Mouse (Mus musculus) gastrocnemius, postnatal 14 days (tissue): ENCODE results near the gene Slbp. TPM values are rescaled to one million over a fixed set of nuclear protein-coding genes. Genes with fewer than 3 reads are reported as not detected.

Experiments
- DNase-seq: peaks from one replicate; pipeline ENCODE4 v3.0.0; 2021; ENCODE audit warnings: mixed read lengths
- intact Hi-C: fragments of 180-260 bp; cut with DNase I; formaldehyde crosslinking; loops from one replicate; pipeline ENCODE4 v1.15.1; 2025; ENCODE audit warnings: low total_unique reads
- long read RNA-seq, 2 experiments: library from polyadenylated mRNA; stranded (forward); transcript quantifications; one replicate each; pipeline ENCODE4 v2.0.0; 2021
- total RNA-seq, 2 experiments: library from RNA; stranded (reverse); gene quantifications; 2 replicates each; pipeline ENCODE4 v1.2.3; 2021

Slbp gene
- 10 to 100 TPM; 11.8 to 13.0 TPM for total RNA-seq
- long read RNA-seq, experiment 1, transcript Slbp-201 (8 exons, 1,906 nt): major isoform, 12 of 17 reads
- long read RNA-seq, experiment 1, partial matches to known transcripts: 2 of 17 reads
- long read RNA-seq, experiment 1, other reads (novel, unspliced or antisense): 0 of 17 reads
- long read RNA-seq, experiment 2, transcript Slbp-201 (8 exons, 1,906 nt): major isoform, 12 of 18 reads
- long read RNA-seq, experiment 2, partial matches to known transcripts: 1 of 18 reads
- long read RNA-seq, experiment 2, other reads (novel, unspliced or antisense): 4 of 18 reads

GRCm38 (mm10) chr5:33651921-33652782 lies at the start of gene Slbp:
Gene Slbp (minus strand): TSS chr5:33652574.
- DNase-seq: peak; percentile 97
- intact Hi-C loops: no loop called here

GRCm38 (mm10) chr5:33701832-33702231 lies 49.5 kb upstream of the Slbp start:
- DNase-seq: no peak
- intact Hi-C loops: no loop called here

- no peak for DNase-seq
- intact Hi-C loops: no loop called here
Measured at GRCm38 (mm10) chr5:33700010-33700409, 47.6 kb upstream of the Slbp start.

- intact Hi-C loops: no loop called here
- DNase-seq: no peak
Measured at GRCm38 (mm10) chr5:33698669-33699068, 46.3 kb upstream of the Slbp start.

GRCm38 (mm10) chr5:33697947-33698512 lies 45.7 kb upstream of the Slbp start:
- no peak for DNase-seq
- intact Hi-C loops: no loop called here

GRCm38 (mm10) chr5:33697534-33697933 lies 45.2 kb upstream of the Slbp start:
- DNase-seq: no peak
- intact Hi-C loops: no loop called here

- intact Hi-C loops: no loop called here
- DNase-seq: no peak
Measured at GRCm38 (mm10) chr5:33696430-33696829, 44.1 kb upstream of the Slbp start.

- DNase-seq: no peak
- intact Hi-C loops: no loop called here
Measured at GRCm38 (mm10) chr5:33695718-33696121, 43.3 kb upstream of the Slbp start.

- peak; percentile 41 for DNase-seq
- intact Hi-C loops: no loop called here
Measured at GRCm38 (mm10) chr5:33694848-33695717, 42.7 kb upstream of the Slbp start.

- no peak for DNase-seq
- intact Hi-C loops: no loop called here
Measured at GRCm38 (mm10) chr5:33694461-33694847, 42.1 kb upstream of the Slbp start.

GRCm38 (mm10) chr5:33692393-33692792 lies 40.0 kb upstream of the Slbp start:
- intact Hi-C loops: no loop called here
- no peak for DNase-seq

GRCm38 (mm10) chr5:33689852-33690645 lies 37.7 kb upstream of the Slbp start:
- intact Hi-C loops: loop anchor here (5.0 to 10.0 kb wide), 2 partner anchors 37 to 265 kb away; no protein-coding TSS in a partner anchor

GRCm38 (mm10) chr5:33689221-33689844 lies 37.0 kb upstream of the Slbp start:
- DNase-seq: no peak
- intact Hi-C loops: loop anchor here (5.0 to 10.0 kb wide), 2 partner anchors 38 to 265 kb away; no protein-coding TSS in a partner anchor

More at GRCm38 (mm10) chr5:33689852-33690645, 37.7 kb upstream of the Slbp start:
- DNase-seq: no peak

- intact Hi-C loops: loop anchor here (5.0 to 10.0 kb wide), 2 partner anchors 39 to 266 kb away; no protein-coding TSS in a partner anchor
- DNase-seq: no peak
Measured at GRCm38 (mm10) chr5:33688278-33689220, 36.2 kb upstream of the Slbp start.

GRCm38 (mm10) chr5:33687142-33687541 lies 34.8 kb upstream of the Slbp start:
- DNase-seq: no peak
- intact Hi-C loops: loop anchor here (5.0 to 10.0 kb wide), 2 partner anchors 40 to 268 kb away; no protein-coding TSS in a partner anchor

- intact Hi-C loops: loop anchor here (5.0 to 10.0 kb wide), 2 partner anchors 42 to 270 kb away; no protein-coding TSS in a partner anchor
Measured at GRCm38 (mm10) chr5:33684932-33685331, 32.6 kb upstream of the Slbp start.

More at GRCm38 (mm10) chr5:33684932-33685331, 32.6 kb upstream of the Slbp start:
- no peak for DNase-seq
